Mouse (Mus musculus) embryonic fibroblast, embryonic 13.5 days (primary cell): ENCODE measurements around the gene Gm20721. TPM values are rescaled to one million over a fixed set of nuclear protein-coding genes. Genes with fewer than 3 reads are reported as not detected.
A peak's percentile ranks its signal among the peaks of the same experiment; 100 is the strongest.
"Not testable (repeated sequence)": the region's sequence is repeated elsewhere in the genome, so short reads cannot be mapped to it uniquely, and the experiment has no call there.

Experiments used
- H3K27ac ChIP-seq: 2 replicates; pipeline ENCODE4 v1.5.1; 2012; ENCODE audit warnings: low read length, control low read depth, inconsistent platforms; ENCODE audit not compliant: insufficient read depth
- H3K4me1 ChIP-seq: 2 replicates; pipeline ENCODE4 v1.6.1; 2011; ENCODE audit warnings: low read length; ENCODE audit not compliant: control insufficient read depth, insufficient read depth
- H3K4me3 ChIP-seq: 2 replicates; pipeline ENCODE4 v1.5.1; 2011; ENCODE audit warnings: mild to moderate bottlenecking, control low read depth, low read length; ENCODE audit not compliant: insufficient read depth
- CTCF ChIP-seq: IDR thresholded peaks from 2 replicates; pipeline ENCODE4 v1.5.1; 2011; ENCODE audit warnings: mild to moderate bottlenecking, control low read depth, low read length, moderate library complexity, borderline replicate concordance; ENCODE audit not compliant: insufficient read depth
- POLR2A ChIP-seq: IDR thresholded peaks from 2 replicates; pipeline ENCODE4 v1.6.1; 2011; ENCODE audit warnings: low read depth, mild to moderate bottlenecking, control low read depth, low read length, moderate library complexity
- polyA plus RNA-seq: library from polyadenylated mRNA; stranded (reverse); fragments of >200 nt; gene quantifications from 2 replicates; pipeline ENCODE4 v1.2.4, GENCODE M21; 2011; ENCODE audit warnings: low read depth; ENCODE audit not compliant: missing spikeins, insufficient read length

The Gm20721 gene
- 4.3 and 10.6 TPM in 2 replicates for polyA plus RNA-seq

GRCm38 (mm10) chr2:174346612-174346998 is at the start of gene Gm20721:
Gene Gm20721, minus strand, starts transcription at chr2:174346712.
- TF ChIP-seq CTCF, result no peak
- no peak for TF ChIP-seq POLR2A
- Histone ChIP-seq H3K4me1 (peaks cover 14% of the 10 kb centered on the region), H3K27ac (no peak within 1 kb of the TSS)

GRCm38 (mm10) chr2:174393383-174393782 is 46.9 kb upstream of the Gm20721 start:
- no peak overlapping the region for H3K4me3 ChIP-seq
- H3K4me1 ChIP-seq, result no peaks in the 10 kb centered on the region; the same call in 1 of the 2 replicates
- H3K27ac ChIP-seq, result no peak overlapping the region
- TF ChIP-seq CTCF (no peak), POLR2A (no peak)

More at GRCm38 (mm10) chr2:174346612-174346998, at the start of gene Gm20721:
- H3K4me3 ChIP-seq, result no peak within 1 kb of the TSS

GRCm38 (mm10) chr2:174392554-174392953 is 46.0 kb upstream of the Gm20721 start:
- H3K4me3 ChIP-seq, result no peak overlapping the region
- no peaks in the 10 kb centered on the region; the same call in 1 of the 2 replicates for H3K4me1 ChIP-seq
- TF ChIP-seq CTCF (no peak), POLR2A (no peak)
- no peak overlapping the region for H3K27ac ChIP-seq

- TF ChIP-seq CTCF, result no peak
- no peak for TF ChIP-seq POLR2A
- Histone ChIP-seq H3K4me3 (no peak overlapping the region), H3K4me1 (no peaks in the 10 kb centered on the region), H3K27ac (no peak overlapping the region)
Observed at GRCm38 (mm10) chr2:174391936-174392335, 45.4 kb upstream of the Gm20721 start.

GRCm38 (mm10) chr2:174381021-174381420 is 34.5 kb upstream of the Gm20721 start:
- Histone ChIP-seq H3K4me3 (no peak overlapping the region), H3K27ac (no peak overlapping the region), H3K4me1 (no peaks in the 10 kb centered on the region)
- TF ChIP-seq CTCF (no peak), POLR2A (no peak)

- Histone ChIP-seq H3K4me1 (no peaks in the 10 kb centered on the region), H3K27ac (no peak overlapping the region), H3K4me3 (no peak overlapping the region)
- no peak for TF ChIP-seq CTCF
- TF ChIP-seq POLR2A, result no peak
Observed at GRCm38 (mm10) chr2:174366571-174366970, 20.1 kb upstream of the Gm20721 start.

GRCm38 (mm10) chr2:174359656-174360055 is 13.1 kb upstream of the Gm20721 start:
- no peaks in the 10 kb centered on the region for H3K4me1 ChIP-seq
- TF ChIP-seq POLR2A (no peak), CTCF (no peak)
- H3K27ac ChIP-seq, result no peak overlapping the region
- no peak overlapping the region for H3K4me3 ChIP-seq

GRCm38 (mm10) chr2:174358516-174358915 is 12.0 kb upstream of the Gm20721 start:
- H3K4me1 ChIP-seq, result no peaks in the 10 kb centered on the region
- H3K4me3 ChIP-seq, result no peak overlapping the region
- no peak overlapping the region for H3K27ac ChIP-seq
- TF ChIP-seq CTCF (no peak), POLR2A (no peak)

GRCm38 (mm10) chr2:174346999-174347668 is 622 bp upstream of the Gm20721 start:
- H3K4me1 ChIP-seq, result peaks cover 14% of the 10 kb centered on the region
- H3K4me3 ChIP-seq, H3K27ac ChIP-seq: not testable (repeated sequence)

GRCm38 (mm10) chr2:174344996-174345395 is 1.5 kb downstream of the Gm20721 start:
- TF ChIP-seq POLR2A, result no peak
- TF ChIP-seq CTCF, result no peak
- H3K27ac ChIP-seq, result 0 out of 2 replicates have a peak overlapping the region, but pooled peaks have one; percentile 19
- H3K4me1 ChIP-seq, result peaks cover 14% of the 10 kb centered on the region
- H3K4me3 ChIP-seq, result no peak overlapping the region
